Mouse (Mus musculus) layer of hippocampus, adult 11-12 months (tissue): Measurements from ENCODE around the gene St5.

Source experiments
- DNase-seq: peaks from one replicate; pipeline ENCODE4 v3.0.0; 2022; ENCODE audit warnings: low spot score

The St5 gene

DNA sequence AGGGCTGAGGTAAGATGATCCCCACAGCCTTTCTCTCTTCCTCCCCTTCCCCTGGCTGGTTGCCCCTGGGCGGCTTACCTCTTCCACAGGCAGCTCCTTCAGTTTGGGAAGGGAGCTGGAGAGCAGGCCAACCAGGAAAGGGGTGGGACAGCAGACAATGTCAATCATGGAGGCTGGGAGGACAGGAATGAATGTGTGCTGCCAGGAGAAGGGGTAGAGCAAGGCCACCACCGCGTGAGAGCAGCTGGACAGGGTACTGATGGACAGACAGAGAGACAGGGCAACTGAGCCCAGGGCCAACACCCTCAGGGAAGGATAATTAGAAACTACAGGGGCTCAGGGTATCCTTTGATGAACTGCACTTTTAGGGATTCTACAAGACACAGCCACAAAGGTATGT lies 175.9 kb downstream of the St5 start:
- DNase-seq, result no peak

GRCm38 (mm10) chr7:109525740-109526663 lies 177.4 kb downstream of the St5 start:
- DNase-seq, result no peak

DNA sequence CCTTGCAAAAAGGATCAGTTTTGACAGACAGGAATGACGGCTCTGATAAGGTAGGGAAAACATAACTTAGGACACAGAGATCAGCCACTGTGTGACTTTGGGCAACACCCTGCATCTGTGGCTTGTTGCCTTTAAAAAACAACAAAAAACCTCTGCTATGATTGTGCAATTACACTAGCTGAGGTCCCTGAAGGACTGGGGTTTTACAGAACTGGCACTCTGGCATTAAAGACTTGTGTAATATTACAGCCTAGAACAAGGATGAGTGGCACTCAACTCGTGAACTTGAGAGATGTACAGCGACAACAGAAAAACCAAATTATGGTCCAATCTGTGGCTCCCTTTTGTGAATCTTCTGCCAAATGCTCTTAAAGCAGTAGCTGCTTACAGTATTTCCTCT lies 178.6 kb downstream of the St5 start:
- DNase-seq, result no peak

GRCm38 (mm10) chr7:109524442-109524744 lies 179.0 kb downstream of the St5 start:
- DNase-seq, result no peak

GRCm38 (mm10) chr7:109523741-109524441 lies 179.5 kb downstream of the St5 start:
- DNase-seq, result no peak

DNA sequence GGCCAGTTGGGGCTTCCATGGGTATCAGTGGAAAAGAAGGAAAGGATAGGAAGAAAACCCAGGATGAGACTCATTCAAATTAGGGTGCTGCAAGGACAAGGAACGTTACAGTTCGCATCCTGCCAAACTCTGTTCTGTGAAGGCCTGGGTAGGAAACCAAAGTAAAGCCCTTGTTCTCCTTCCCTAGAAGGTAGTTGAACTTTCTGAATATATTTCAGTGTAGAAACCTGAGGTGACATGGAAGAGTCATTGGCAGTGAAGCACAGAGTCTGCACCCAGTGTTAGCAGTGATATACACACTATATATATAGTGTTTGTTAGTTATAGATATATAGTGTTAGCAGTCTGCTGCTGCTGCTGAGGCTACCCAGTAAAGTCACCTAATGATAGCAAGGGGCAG lies 180.1 kb downstream of the St5 start:
- DNase-seq, result no peak

DNA sequence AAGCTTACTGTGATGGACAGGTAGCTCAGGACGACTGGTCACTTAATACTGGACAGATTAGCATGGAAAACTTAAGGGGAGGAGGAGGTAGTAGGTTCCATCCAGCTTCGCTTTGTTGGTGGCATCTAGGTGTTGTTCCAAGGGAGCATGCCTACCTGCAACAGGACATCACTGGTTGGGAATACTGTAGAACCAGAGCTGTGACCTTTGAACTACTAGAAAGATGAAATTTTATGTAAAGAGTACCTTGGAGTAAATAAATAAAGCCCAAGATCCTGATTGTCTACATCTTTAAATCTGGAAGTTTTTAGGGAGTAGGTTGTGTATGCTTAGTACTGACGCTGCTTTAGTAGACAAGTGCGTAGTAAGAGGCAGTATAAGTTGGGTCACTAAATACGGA lies 181.3 kb downstream of the St5 start:
- DNase-seq, result no peak

GRCm38 (mm10) chr7:109519936-109520335 lies 183.5 kb downstream of the St5 start:
- no peak for DNase-seq

DNA sequence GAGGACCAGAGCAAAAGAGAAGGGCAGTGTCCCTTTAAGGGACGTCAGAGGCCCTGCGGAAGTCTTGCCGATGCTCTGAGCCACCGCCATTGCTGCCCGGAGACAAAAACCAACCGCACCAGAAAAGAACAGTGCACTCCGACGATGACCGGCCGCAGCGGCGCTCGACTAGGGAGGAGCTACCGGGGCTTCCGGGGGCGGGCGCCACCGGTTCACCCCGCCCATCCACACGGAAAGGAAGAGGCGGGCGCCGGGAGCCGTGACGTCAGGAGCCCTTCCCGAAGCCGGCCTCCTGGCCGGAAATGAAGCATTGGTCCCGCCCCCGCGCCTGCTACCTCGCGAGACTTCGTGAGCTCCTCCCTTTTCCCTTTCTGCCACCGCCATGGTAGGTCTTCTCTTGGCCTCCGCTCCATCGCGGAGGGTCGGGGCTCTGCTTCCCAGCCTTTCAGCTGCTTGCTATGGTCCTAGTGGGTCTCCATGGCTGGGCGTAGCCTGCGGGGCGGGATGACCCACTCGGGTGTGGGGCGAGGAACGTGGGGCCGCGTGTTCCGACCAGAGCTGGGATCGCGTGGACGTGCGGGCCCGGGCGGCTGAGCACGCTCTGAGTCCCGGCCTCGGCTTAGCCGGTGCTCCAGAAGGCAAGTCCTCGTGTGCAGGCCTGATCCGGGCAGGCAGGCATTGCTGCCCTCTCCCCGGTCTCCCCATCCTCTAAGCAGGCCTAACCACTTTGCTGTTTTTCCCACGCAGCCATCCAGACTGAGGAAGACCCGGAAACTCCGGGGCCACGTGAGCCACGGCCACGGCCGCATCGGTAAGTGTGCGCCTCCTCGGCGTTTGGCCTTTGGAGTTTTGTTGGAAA lies 184.3 kb downstream of the St5 start, which contains the start of gene Rpl27a:
Rpl27a (plus strand) TSS at position 310 of the 859 bp plus-strand sequence.
- DNase-seq, result peak; percentile 99

DNA sequence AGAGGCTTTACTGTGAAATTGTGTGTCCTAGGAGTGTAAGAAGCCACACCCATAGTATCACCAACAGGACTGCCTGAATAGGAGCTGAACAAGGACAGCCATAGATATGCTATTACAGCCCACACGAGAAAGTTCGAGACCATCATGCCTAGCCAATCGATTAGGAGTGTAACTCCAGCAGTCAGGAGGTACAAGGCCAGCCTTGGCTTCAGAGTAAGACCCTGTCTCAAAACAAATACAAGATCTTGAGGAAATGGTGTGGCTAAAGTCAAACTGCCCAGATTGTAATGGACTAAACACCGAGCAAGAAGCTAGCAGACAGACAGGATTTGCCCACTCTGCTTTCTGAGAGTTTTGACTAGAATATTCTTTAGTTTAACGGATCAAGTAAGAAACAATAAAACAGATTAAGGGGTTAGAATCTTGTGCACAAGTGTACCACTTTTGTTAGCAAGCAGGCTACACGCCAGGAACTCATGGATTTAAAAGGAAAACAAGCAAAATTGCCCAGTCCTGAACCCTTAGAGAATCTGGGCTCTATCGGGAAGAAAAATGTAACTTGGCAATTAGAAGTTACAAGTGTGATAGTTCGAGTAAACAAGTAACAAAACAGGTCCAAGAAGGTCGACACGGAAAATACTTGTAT lies 185.2 kb downstream of the St5 start:
- peak; percentile 41 for DNase-seq

DNA sequence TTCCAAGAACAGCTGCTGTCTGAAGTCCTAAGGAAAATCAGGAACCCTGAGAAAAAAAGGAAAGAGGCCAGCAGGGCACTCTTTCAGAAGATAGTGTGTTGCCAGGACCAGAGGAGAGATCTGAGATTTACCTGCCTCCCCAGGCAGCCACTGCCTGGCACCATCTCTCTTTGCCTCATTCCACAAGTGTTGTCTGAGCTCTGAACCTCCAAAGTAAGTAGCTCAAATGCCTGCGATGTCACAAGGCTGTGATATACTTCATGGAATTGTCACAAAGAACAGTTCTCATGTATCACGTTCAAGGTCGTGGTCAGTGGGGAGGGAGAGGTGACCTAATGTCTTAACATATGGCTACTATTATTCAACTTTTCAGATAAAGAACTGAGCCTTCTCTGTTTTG lies 186.9 kb downstream of the St5 start:
- no peak for DNase-seq

DNA sequence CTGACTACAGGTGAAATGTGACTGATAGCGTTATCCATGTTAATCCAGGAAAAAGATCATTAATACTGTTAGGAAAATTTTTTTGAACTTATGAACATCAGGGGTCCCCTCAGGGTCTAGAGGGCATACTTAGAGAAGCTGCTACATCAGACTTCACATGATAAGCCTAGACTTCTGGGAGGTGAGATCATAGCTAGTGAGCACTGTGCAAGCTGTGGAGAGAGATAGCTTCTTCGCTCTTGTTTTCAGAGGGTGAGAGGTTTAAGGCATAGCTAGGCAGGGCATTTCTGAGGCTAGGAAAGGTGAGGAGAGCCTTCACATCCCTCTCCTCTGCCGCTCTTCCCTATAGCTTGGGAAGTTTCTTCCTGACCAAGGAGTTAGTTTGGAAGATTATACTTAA lies 191.6 kb downstream of the St5 start:
- no peak for DNase-seq

GRCm38 (mm10) chr7:109510799-109511198 lies 192.6 kb downstream of the St5 start:
- no peak for DNase-seq

GRCm38 (mm10) chr7:109508034-109508433 lies 195.4 kb downstream of the St5 start, which contains the start of gene Trim66:
Trim66 (minus strand) TSS chr7:109508134.
- DNase-seq, result no peak

- no peak for DNase-seq
Measured at GRCm38 (mm10) chr7:109507572-109507971, 195.8 kb downstream of the St5 start.

GRCm38 (mm10) chr7:109507119-109507518 lies 196.3 kb downstream of the St5 start:
- DNase-seq, result no peak

- no peak for DNase-seq
Measured at GRCm38 (mm10) chr7:109497507-109497906, 205.9 kb downstream of the St5 start.

DNA sequence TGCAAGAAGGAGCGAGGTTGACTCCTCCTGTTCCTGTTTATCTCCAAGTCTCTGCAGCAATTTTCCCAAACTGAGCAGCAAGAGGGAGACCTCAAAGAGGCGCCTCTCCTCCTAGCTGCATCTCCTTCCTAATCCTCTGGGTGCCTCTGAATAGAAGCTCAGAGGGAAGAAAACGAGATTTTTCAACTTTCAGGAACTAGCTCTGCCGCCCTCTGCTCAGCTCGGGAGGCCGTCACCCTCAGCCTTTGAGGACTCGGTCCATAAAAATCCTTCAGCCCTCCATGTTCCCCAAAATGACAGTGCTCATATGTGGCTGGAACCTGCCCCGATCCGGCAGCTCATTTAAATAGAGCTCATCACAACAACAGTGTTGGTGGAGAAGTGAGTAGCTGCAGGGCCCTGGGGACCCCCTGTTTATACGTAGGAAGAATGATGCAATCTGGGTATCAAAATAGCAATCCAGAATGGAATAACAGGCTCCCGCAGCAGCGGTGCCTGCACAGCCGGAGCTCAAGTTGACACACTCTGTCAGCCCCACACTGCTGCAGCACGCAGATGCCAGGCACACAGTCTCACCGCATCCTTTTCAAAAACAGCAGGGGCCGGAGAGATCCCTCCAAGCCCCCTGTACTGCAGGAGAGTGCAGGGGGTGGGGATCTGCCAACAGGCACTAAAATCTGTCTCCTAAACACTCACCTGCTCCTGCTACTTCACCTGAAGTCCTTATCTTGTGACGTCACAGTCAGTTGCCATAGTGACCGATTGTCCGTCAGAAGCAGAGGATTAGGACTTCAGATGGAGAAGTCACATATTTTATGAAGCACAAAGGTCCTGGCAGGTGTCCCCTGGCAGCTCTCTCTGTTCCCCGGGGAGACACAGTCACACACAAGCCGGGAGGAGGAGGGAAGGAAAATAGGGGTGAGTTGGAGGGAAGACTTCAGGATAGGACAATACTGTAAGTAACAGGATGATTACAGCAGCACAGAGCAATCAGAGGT lies 209.8 kb downstream of the St5 start:
- DNase-seq, result peak; percentile 45

DNA sequence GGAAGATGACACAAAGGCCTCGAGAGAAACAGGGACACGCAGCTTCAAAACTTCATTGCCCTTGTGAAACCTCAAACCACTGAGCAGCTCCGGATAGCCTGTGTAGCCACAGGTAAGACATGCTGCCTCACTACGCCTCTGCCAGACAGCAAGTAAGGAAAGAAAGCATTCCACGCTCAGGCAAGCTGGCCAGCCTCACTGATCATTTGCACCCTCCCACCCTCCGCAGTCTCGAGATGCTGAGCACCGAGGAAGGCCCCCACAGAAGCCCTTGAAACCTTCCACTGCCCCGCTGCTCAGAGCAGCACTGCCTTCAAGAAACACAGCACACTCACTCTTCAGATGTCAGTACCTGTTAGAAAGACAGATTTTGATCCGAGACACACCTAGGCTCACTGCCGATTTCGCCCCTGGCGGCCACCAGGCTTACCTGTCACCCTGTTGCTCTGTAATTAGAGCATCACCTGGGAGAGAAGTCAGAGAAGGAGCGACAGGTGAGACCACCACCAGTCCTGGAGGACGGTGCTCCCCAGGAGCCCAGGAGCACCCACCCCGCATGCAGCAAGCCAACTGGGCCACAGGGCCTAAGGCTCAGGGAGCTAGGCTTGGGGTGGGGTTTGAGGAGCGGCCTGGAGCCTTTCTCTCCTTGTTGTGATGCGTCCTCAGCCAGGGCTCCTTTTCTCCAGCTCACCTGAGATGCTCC lies 210.6 kb downstream of the St5 start:
- no peak for DNase-seq

GRCm38 (mm10) chr7:109484221-109484620 lies 219.2 kb downstream of the St5 start:
- no peak for DNase-seq
